Mouse (Mus musculus): Measurements from ENCODE around the gene Dab2ip.

Gene Dab2ip

DNA sequence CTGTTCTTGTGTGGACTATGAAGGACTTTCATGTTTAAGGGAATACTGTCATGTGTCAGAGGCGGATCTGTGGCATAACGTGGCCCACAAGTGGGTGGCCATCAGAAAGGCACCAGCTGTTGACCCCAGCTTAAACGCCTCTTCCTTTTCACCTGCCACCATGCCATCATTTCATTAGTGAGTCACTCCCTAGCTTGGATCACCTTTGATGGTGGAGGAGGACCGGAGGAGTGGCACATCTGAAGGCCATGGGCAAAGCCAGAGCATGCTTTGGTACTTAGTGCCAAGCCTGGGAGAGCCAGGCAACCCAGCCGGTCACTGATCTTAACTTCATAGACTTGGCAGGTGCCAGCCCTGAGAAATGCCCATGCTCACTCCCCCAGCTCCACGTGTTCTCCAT lies 96.7 kb downstream of the Dab2ip start:
- DNase-seq (ENCODE audit: low spot score in 2 of 2): no peak

DNA sequence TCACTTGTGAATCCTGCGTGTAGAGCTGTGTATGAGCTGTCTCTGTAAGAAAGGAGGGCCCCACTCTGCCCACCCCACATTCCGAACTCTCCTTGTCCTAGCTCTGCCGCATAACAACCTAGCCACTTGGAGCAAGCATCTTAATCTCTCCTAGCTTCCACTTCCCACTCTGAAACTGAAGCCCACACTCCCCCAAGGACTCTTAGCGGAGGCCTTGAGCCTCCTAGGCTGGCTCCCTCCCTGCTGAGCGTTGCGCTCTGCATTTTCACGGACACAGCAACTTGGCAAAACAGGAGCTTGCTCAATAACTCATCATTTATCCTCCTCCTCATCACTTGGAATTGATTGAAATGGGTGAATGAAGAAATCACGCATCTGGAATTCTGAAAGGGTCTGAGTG lies 97.9 kb downstream of the Dab2ip start:
- no peak for DNase-seq (ENCODE audit: low spot score in 2 of 2)

DNA sequence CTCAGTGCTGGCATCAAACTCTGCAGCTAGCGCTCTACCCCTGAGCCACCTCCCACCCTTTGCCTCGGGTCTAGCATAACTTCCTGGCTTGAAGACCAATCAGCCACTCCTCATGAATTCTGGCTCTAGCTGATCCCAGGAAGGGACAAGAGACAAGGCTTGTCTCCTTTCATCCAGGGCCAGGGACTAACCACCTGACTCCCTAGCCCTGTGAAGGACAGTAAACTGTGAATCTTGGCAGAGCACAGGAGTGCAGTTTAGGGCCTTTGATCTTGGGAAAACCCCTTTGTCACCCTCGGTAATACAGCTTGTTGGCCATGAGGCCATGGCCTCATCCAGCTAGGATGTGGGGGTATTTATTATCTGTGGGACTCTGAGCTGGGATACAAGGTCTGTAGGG lies 100.2 kb downstream of the Dab2ip start:
- no peak for DNase-seq (ENCODE audit: low spot score in 2 of 2)

DNA sequence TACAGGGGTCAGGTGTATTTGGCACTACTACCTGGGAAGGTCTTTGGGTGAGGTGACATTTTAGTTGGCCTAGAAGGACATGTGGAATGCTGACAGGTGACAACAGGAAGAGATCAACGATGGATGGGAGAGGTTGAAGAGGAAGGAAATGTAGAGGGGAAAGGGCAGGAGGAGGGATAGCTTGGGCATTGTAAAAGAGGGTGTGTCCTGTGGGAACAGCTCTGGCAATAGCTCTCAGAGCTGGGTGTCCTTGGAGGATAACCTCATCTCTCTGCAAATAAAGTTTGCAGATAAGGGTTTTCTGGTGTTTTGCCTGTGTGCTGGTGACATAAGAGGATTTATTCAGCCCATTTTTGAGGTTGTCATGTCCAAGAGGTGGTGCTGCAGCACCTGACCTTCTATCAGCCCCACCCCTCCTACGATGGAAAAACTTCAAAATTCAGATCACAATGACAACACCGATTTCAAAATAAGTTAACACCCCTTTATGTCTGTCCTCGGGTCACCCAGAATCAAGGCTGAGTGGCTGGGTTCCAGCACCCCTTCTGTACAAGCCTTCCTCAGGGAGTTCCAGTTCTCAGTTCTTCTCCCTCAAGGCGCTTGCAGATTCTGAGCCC lies 101.6 kb downstream of the Dab2ip start:
- DNase-seq (ENCODE audit: low spot score in 2 of 2): no peak

DNA sequence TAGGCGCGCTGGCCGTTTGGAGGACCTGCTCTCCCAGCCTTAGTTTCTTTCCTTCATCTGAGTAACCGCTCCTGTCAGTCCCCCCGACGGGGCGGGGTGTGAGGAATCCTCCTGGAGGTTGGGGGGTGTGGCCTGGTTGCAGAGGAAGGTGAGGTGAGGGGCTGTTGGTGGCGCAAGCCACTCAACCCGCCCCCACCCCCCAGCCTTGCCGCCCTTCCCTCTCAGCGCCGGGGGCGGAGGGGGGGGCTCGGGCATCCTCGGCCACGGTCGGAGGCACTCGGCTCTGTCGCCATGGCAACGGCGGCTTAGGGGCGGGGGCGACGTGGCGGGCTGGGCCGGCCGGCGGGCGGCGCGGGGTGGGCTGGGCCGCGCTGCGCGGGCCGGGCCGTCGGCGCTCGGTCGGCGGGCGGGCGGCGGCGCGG lies 102.9 kb downstream of the Dab2ip start:
- peak in 1 of 2 experiments; percentile 63 for DNase-seq (ENCODE audit: low spot score in 2 of 2)

DNA sequence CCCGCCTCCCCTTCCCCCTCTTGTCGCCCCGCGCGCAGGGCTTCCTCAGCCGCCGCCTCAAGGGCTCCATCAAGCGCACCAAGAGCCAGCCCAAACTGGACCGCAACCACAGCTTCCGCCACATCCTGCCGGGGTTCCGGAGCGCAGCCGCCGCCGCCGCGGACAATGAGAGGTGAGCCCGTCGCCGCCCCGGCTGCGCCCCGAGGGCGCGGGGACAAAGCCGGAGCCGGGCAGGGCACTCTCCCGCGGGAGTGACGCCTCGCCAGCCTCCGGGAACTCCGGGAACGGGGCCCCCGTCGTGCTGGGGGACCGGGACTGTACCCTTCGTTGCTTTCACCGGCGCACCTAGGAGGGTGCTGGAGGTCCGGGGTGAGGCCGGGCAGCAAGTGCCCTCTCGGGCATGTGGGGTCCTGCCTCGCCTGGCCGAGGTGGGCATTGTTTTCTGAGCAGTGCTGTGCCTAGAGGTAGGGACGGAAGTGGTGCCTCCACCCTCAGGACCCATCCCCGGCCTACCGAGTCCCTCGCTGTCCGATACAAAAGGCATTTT lies 103.5 kb downstream of the Dab2ip start:
- DNase-seq (ENCODE audit: low spot score in 2 of 2): peak; percentile 40 to 69

DNA sequence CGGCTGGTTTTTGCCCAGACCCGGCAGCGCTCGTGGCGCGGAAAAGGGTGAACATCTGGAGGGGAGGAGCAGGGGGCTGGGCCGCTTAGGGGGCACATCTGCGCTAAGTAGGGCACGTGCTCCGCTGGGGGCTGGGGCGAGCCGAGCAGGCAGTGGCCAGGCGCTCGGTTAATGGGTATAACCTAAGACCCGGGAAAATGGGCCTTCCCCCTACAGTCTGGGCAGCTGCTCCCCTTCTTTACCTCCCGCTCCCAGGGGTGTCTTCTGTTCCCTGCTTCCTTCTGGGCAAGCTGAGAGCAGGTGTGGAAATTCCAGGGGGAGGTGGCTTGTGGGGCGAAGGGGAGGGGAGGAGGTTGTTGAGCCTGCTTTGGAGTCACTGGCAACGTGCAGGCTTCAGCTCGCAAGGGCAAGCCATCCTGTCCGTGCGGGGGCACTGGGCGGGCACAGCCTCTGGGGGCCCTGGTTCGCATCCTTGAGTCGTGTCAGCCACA lies 104.0 kb downstream of the Dab2ip start:
- no peak for DNase-seq (ENCODE audit: low spot score in 2 of 2)

DNA sequence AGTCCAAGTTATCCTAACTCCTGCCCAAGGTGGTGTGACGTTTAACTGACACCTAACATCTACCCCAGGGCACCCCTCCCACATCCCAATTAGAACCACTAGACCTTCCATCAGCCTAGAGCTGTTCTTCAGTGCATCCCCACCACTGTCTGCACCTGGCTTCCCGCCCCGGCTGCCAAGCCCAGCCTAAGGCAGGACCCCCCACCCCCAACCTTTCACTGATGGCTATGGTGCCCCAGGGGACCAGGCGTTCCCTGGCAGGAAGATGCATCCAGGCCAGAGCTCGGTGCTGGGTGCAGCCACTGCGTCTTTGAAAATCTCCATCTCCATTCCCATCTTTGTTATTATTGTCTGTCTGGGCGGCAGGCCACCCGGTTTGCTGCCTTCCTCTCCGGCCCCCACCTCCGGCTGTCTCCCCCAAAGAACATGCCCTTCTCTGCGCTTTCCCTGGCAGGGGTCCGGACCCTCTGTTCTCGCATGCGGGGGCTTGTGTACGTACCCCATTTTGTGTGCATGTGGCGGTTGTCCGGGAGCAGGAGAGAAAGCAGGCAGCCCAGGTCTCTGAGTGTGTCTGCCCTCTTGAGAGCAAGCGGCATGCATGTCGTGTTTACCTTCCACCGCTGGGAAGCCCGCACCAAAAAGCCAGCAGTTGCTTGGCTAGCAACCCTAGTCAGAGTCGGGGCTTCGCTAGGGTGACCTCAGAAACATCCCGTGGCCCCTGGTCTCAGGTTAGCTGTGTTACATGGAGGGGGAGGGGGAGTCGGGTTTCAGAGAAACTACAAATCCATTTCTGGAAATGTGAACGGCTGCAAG lies 104.9 kb downstream of the Dab2ip start:
- DNase-seq (ENCODE audit: low spot score in 2 of 2): no peak

DNA sequence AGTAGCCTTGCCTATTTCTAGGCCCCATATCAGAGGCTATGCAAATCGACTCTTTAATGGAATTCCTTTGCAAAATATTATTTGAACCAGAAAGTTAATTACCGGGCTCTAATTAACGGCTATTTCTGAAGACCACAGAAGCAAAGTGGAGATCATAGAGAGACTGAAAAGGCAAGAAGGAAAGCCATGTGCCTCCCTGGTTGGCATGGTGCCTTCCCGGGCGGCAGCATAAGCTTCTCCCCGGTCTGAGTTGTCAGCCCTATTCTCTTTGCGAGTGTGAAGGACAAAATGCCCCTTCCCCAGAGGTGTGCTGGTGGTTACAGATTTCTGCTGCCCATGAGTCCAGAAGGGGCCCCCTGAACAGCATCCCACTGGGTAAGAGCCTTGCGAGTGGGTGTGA lies 109.7 kb downstream of the Dab2ip start:
- no peak for DNase-seq (ENCODE audit: low spot score in 2 of 2)

DNA sequence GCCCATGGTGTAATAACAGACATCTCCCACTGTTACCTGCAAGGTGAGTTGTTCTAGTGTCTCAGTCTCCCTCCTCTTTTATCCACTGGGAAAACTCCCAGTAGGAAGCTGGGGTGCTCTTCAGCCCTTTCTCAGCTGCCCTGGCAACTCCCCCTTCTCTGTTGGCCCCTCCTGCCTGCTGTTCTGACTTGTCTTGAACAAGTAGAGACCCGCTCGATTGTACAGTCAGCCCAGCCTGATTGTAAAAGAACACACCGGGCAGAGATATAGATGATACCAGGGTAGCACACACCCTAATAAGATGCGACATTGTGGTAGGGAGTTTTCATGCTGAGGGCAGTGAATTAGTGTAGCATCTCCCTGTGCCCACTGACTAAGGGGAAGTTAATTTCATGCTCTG lies 111.2 kb downstream of the Dab2ip start:
- no peak for DNase-seq (ENCODE audit: low spot score in 2 of 2)

DNA sequence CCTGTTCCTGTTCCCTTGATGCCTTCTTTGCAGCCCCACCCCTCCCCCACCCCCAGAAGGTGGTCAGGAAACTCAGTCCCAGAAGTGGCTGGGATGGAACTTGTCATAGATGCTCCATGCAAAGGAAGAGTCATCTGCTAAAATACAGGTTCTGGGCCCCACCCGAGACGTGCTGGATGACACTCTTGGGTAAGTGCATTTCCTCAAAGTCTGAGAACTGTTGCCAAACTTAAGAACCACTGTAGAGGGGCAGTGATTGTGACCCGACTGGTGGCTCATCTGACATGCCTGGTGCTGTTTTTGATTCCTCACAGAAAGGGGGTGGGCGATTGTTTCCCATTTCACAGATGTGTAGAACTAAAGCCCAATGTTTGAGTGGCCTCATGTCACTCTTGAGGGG lies 111.7 kb downstream of the Dab2ip start:
- no peak for DNase-seq (ENCODE audit: low spot score in 2 of 2)

DNA sequence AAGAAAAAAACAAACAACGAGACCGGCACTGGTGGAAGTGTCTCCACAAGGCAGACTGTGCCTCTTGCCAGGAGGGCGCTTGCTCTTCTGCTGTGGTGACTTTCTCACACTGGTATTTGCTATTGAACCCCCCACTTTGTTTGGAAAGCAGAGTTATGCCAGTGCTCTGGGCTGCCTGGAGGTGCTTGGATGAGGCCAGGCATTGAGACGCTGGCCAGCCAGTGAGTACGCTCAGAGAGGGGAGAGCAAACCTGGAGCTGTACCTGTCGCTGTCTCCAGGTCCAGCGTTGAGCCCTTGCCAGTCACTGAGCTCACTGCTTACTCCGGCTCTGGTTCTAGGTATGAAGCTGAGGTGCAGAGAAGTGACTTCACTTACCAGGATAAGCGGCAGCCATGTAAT lies 112.2 kb downstream of the Dab2ip start:
- no peak for DNase-seq (ENCODE audit: low spot score in 2 of 2)

DNA sequence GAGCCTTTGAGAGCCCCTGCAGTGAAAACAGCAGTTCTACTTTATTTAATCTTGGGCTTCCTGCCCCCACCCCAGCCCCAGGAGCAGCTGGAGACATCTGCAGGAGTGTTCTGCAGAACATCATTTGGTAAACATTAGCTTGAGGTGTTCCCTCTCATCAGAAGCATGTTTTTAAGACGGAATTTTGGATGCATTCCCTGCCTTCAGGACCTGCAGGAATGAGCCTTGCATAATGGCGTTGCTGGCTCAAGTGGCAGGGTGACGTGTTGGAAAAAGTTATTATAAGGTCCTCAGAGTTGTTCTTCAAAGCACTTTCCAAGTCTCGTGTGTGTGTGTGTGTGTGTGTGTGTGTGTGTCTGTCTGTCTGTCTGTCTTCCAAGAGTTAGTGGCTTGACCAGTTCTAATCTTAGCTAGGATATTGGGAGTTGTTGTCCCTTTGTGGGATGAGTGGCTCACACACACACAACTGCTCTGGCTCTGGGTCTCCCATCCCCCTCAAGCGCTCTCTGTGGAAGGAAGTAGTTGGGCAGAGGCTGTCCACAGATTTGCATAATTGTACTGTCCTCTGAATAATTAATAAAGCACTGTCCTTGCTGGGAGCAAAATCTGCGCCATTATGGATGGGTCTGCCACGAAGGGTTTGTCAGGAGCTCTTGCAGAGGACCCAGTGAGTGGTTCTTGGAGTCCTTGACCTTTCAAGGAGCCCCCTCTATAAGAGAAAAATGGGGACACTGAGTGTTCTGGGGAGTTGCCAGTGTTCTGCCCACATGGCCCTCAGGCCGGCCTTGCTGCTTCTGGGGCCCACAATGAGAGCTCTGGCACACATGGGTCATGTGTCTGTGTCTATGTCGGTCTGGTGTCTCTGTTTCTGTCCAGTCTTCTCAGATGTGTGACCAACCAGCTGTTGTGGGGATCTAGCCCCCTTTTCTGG lies 114.2 kb downstream of the Dab2ip start:
- DNase-seq (ENCODE audit: low spot score in 2 of 2): no peak

DNA sequence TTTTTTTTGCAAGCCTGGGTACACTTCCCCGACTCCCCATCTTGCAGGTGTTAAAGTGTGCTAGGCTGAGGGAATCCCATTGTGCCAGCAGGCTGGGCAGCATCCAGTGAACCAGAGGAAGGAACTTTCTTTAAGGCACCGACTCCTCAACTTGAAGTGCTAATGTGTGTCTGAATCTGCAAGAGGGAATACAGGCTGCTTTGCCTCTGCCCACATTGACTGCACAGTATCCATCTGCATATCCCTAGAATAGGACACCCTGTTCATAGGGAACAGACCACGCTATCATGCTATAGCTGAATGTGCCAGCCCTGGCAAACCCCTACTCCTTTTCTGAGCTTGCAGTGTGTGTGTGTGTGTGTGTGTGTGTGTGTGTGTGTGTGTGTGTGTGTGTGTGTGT lies 115.1 kb downstream of the Dab2ip start:
- DNase-seq (ENCODE audit: low spot score in 2 of 2): no peak

DNA sequence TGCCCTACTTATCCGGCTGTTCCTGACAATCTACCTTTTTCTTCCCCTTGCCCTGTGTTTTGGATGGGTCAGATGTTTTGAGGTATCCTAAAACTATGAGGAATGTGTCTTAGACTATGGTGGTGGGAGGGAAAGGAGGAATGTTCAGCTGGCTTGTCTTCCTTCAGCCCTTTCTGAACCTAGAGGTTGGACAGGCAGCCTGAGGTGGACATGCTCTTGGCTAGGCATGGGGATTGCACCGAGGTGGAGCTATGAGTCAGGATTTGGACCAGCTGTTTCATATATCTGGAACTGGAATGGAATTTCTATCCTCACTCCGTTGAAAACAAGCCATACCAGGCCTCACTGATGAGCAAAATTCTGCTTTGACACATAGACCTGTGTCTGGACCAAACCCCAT lies 115.9 kb downstream of the Dab2ip start:
- no peak for DNase-seq (ENCODE audit: low spot score in 2 of 2)

DNA sequence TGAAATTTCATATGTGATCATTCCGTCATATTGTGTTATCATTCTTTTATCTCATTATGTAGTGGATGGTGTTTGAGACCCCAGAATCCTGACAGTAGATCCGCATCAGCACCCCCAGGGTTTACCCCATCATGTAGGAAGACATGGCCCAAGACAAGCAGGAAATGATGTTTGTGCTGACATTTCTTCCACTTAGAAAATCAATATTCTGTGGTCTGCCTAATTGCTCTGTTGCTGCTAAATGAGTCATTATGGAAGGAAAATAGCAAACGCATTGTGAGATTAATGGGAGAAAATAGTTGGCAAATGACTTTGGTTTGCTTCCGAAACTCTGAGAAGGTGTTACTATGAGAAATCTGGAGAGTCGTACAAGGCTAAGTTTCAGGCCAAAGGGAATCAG lies 116.4 kb downstream of the Dab2ip start:
- no peak for DNase-seq (ENCODE audit: low spot score in 2 of 2)

DNA sequence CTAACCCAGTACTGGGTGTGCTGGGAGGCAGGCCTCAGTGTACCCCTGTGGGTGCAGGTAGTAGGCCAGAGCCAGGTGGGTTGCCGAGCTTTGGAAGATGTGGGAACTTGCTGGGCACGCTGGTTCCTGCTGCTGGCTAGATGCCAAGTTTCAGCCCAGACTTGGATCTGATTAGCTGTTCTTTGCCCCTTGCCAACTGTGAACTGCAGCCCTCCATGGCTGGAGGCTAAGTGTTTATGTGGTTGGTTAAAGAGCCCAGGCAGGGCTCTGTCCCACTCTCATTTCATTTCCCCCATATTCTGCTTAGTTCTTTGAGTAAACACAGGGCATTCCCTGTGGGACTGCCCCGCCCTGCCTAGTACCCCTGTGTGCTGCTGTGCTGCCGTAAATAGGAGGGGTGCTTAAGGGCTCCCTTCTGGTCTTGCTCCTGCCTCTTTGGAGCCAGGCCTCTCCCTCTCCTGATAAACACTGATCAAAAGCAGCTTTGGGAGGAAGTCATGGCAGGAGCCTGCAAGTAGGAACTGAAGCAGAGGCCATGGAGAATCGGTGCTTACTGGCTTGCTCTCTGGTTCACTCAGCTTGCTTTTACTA lies 118.1 kb downstream of the Dab2ip start:
- DNase-seq (ENCODE audit: low spot score in 2 of 2): no peak

DNA sequence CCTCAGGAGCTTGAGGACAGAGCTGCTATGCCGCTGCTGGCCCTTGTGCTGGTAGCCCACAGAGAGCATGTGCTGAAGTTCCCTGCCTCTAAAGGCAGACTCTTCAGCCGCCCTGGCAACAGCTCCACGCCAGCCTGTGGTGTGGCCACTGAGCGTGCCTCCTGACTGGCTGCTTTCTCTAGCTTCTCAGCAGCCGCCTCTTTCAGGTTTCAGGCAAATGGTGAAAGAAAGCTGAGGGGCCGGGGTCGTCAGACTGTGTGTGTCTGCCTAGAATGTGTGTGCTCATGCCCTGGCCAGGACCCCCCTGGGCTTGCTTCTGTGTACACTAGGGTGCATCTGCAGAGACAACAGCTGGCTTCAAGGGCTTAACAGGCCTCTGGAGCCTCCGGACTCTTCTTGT lies 119.8 kb downstream of the Dab2ip start:
- no peak for DNase-seq (ENCODE audit: low spot score in 2 of 2)

DNA sequence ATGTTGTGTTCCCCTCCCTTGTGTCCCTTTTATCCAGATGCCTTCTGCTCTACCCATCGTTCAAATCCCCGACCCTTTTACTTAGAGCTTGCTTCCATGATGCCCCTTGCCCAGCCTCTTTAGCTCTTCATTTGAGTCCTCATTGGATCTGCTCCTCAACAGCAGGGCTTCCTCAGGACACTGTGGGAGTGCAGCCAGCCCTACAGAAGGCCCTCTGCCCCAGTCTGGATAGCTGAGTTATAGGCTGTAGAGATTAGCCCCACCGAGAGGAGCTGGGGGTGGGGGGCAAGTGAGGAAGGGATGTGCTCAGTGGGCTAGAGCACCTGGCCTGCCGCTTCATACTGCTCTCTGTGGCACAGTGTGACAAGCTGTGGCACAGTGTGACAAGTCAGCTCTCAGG lies 120.4 kb downstream of the Dab2ip start:
- no peak for DNase-seq (ENCODE audit: low spot score in 2 of 2)

DNA sequence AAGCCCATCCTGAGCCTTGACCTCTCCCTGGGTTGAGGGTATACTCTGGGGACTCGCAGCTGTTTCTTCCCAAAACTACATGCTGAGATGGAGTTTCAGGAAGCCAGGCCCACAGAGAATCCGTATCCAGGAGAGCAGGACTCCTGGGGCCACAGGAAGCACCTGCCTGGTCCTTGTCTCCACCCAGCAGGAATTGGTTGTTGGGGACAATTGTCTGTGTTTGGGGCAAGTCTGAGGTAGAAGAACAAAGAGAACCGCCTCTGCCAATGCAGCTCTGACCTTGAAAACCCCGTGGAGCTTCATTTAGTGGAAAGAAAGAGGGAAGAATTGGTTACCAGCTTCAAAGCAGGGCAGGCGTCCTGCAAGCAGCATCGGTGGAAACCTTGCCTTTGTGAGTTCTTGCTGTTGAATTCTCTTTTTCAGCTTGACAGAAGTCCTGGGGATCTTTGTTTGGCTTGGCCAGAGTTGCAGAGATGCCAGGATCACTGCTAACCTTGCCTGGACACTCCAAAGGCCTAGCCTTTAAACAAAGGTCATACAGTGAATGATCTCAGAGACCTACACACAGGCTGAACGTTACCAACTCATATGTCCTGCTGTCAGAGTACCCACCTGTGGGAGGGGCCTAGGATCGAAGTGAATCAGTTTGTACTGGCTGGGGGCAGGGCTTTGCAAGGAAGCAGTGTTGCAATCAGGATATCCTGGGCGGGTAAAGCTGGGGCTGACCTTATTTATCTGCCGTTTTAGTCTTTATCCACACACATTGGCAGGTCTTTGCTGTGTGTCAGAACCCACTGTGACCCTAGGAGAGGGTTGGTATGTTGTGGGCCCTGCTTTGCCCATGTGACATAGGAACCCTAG lies 122.0 kb downstream of the Dab2ip start:
- peak in 1 of 2 experiments; percentile 54 for DNase-seq (ENCODE audit: low spot score in 2 of 2)

DNA sequence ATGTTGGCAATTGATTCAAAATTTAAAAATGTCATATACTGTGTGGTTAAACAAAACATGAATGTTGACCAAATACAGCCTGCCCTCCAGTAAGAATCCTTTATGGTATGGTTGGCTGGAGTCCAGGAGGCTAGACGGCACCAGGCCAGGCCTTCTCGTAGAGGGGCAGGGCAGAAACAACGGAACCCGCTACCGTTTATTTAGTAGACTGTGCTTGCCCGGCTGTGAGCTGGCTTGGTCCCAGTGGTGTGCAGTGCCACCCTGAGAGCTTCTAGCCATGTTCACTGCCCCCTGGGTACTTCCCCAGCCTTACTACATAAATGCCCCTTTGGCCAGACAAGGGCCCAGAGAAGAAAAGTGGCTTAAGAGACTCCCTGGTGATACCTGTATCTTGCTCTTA lies 122.8 kb downstream of the Dab2ip start:
- DNase-seq (ENCODE audit: low spot score in 2 of 2): no peak
